Mouse (Mus musculus): ENCODE data around the gene AI837181.

The AI837181 gene

GRCm38 (mm10) chr19:5447515-5448353, 22.8 kb downstream of the AI837181 start, which contains the start of gene Fosl1:
TSS of gene Fosl1 (plus strand) at chr19:5447547.
- no peak for DNase-seq (ENCODE audit: low spot score)

DNA sequence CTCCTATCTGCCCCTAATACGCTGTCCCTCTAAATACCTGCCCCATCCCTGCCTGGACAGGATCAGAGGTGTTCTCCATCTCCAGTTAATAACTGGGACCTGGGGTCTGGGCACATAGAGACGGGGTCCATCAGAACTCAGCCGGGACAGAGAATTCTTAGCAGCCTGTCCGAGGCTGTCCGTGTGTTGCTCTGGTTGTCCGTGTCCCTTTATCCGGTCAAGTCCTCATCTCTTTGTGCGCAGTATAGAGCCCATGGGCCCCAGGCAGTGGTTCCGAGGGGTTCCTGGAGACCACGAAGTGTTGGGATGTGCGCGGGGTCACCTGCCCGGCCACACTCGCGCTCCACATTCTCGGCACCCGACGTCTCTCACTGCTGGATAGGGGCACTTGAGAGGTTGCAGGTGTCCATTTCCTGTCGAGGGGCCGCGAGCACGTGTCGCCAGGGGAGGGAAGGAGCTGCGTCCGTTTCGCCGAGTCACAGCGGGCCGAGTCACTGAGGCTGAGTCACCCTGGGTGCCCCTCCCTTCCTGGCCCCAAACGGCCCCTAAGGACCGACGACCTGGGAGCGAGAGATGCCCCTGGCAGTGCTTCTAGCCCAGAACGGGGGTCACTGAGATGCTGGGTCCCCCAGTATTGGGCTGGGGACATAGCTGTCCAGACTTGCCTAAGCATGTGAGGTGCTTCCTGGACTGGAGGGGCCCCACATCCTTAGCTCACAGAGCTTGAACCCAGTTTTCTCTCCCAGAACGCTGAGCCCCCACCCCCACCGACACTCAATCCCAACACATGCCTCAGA, 23.6 kb downstream of the AI837181 start:
- no peak for DNase-seq (ENCODE audit: low spot score)

DNA sequence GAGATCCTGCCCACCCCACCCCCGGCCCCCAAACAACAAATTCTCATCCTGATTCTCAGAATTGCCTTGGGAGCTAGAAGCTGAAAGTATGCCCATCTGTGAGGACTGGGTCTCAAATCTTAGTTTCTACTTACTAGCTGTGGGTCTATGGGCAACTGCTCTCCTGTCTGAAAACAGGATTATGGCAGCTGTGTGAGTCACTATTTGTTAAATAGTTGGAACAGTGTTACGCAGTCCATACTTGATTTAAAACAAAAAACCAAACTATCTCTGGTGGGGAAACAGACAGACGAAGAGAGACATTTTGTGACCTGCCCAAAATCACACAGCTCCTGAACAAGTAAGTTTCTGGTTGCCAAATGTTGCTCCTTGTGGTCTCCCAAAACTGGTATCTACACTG, 24.7 kb downstream of the AI837181 start:
- no peak for DNase-seq (ENCODE audit: low spot score)

GRCm38 (mm10) chr19:5451766-5452165, 26.8 kb downstream of the AI837181 start:
- DNase-seq (ENCODE audit: low spot score): no peak

GRCm38 (mm10) chr19:5455037-5455436, 30.1 kb downstream of the AI837181 start:
- DNase-seq (ENCODE audit: low spot score): no peak

- no peak for DNase-seq (ENCODE audit: low spot score)
These were observed 30.6 kb downstream of the AI837181 start for GRCm38 (mm10) chr19:5455568-5455967.

GRCm38 (mm10) chr19:5456241-5456921, 31.4 kb downstream of the AI837181 start:
- no peak for DNase-seq (ENCODE audit: low spot score)

- peak; percentile 91 for DNase-seq (ENCODE audit: low spot score)
These were observed 32.2 kb downstream of the AI837181 start for GRCm38 (mm10) chr19:5456922-5457745.

DNA sequence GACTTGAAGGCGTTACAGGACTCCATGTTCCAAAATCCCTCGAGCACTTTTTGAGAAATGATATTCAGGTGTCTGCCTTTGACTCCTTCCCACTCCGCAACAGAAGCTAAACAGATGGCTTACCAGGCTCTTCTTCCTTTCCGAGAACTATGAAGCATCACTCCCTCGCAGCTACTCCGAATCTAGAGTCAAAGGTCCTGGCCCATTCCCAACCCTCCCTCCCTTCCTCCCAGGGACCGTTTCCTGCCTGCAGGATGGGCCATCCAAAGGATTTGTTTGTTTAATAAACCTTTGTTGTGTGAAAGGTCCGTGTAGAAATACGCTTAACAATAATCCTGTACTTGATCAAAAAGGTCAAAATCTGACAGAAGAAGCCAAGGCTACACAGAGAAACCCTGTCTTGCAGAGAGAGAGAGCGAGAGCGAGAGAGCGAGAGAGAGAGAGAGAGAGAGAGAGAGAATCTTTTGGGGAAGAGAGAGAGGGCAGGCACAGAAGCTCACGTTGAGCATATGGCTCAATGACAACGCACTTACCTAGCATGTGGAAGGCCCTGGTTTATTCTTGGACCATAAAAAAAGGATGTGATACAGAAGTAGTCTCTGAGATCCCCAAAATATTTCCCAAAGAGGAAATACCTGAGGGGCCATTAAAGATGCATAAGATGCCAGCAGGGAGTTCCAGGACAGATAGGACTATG, 33.0 kb downstream of the AI837181 start, which contains the start of gene Ccdc85b:
Gene Ccdc85b (minus strand): TSS at position 149 of the 697 bp plus-strand sequence.
- no peak for DNase-seq (ENCODE audit: low spot score)

DNA sequence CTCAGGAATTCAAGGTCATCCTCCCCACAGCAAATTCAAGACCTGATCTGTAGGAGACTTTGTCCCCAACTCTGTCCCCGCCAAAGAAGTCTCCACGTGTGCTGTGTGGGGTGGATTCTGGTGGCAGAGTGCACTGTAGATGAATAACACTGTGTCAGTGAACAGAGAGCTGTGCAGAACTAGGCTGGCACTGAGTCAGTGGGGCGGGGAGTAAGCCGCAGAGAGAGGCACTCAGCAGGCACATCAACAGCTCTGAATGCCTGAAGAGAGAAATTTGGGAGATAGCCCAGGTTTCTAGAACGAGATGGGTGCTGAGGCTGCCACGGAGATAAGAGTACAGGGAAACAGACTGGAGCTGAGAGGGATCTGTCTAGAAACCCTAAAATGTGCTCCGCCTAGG, 34.1 kb downstream of the AI837181 start:
- no peak for DNase-seq (ENCODE audit: low spot score)

GRCm38 (mm10) chr19:5459896-5460295, 35.0 kb downstream of the AI837181 start:
- DNase-seq (ENCODE audit: low spot score): no peak

GRCm38 (mm10) chr19:5460465-5460911, 35.5 kb downstream of the AI837181 start, which contains the start of gene Fibp:
TSS of gene Fibp (plus strand) at chr19:5460615.
- DNase-seq (ENCODE audit: low spot score): peak; percentile 78

DNA sequence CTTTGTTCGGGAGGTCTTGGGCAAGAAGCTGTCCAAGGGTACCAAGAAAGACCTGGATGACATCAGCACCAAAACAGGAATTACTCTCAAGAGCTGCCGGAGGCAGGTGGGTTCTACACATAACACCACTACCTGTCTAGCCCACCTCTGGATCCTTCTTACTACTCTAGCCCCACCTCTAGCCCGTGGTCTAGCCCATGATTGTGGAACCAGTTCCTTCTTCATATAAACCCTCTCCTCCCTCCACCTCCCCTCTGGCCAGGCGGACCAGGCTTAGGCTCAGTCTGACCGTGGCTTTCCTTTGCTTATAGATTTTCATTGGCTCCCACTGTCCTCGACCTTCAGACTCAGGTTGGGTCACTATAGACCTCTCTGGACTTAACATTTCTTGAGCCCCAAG, 36.5 kb downstream of the AI837181 start:
- DNase-seq (ENCODE audit: low spot score): no peak

DNA sequence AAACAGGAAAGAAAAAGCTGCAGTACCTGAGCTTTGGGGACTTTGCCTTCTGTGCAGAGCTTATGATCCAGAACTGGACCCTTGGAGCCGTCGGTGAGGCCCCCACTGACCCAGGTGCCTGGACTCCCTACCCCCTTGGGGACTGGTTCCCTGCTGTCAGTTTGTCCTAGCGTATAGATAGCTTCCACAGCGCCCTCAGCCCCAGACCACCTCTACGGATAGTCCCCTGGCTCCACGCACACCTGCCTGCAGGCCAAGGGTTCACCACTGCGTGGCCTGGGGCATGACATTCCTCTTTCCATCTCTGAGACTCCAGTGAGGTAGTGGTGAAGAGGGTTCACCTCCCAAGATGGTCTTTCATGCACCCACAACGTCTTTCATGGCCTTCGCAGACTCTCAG, 38.3 kb downstream of the AI837181 start:
- no peak for DNase-seq (ENCODE audit: low spot score)

GRCm38 (mm10) chr19:5463791-5464562, 39.0 kb downstream of the AI837181 start:
- DNase-seq (ENCODE audit: low spot score): no peak

- no peak for DNase-seq (ENCODE audit: low spot score)
These were observed 40.1 kb downstream of the AI837181 start for GRCm38 (mm10) chr19:5465037-5465436.

GRCm38 (mm10) chr19:5466916-5467500, 42.1 kb downstream of the AI837181 start:
- no peak for DNase-seq (ENCODE audit: low spot score)

- DNase-seq (ENCODE audit: low spot score): no peak
These were observed 43.4 kb downstream of the AI837181 start, which contains the start of gene Ctsw for GRCm38 (mm10) chr19:5468374-5468773. TSS of gene Ctsw (minus strand) at chr19:5468507.

GRCm38 (mm10) chr19:5471846-5472245, 46.9 kb downstream of the AI837181 start:
- DNase-seq (ENCODE audit: low spot score): no peak
